Mouse (Mus musculus): ENCODE data around the gene Rab3gap2. TPM values are rescaled to one million over a fixed set of nuclear protein-coding genes. Genes with fewer than 3 reads are reported as not detected.

The Rab3gap2 gene
- total RNA-seq, 2 experiments from 2014 or later = 51.7 to 59.6 TPM

DNA sequence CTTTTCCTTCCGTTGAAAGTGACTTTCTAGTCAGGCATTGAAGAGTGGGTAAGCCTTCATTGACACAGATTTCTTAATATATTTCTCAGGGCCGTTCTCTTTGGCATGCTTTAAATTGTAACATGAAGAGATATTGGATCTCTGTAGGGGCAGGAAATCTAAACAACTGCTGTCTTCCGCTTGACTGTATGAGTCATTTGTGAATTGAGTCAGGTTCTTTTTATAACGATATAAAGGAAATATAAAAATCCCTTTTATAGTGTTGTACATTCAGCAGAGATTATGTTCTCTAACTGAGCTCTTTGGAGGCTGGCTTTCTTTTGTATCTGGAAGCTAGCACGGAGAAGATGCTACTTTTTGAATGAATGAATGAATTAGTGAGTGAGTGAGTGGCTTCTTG, 14.0 kb downstream of the Rab3gap2 start:
- no peak for ATAC-seq (replicated peaks; ENCODE audit: poor library complexity, severe bottlenecking)

DNA sequence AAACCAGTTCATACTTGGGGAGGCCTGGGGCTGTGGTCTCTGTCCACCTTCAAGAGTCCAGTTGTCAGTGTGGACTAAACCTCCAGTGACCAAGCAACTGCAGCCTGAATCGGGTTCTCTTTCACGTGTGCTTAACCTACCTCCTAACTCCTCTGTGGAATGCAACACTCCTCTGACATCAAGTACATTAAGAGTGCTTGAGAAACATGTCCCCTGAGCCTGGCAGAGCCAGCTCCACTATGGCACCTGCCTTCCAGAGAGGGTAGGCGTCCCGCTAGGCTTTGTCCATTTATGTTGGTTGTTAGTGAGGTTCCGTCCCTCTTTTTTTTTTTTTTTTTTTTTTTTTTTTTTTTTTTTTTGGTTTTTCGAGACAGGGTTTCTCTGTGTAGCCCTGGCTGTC, 23.0 kb downstream of the Rab3gap2 start:
- ATAC-seq (replicated peaks; ENCODE audit: poor library complexity, severe bottlenecking) = no peak

DNA sequence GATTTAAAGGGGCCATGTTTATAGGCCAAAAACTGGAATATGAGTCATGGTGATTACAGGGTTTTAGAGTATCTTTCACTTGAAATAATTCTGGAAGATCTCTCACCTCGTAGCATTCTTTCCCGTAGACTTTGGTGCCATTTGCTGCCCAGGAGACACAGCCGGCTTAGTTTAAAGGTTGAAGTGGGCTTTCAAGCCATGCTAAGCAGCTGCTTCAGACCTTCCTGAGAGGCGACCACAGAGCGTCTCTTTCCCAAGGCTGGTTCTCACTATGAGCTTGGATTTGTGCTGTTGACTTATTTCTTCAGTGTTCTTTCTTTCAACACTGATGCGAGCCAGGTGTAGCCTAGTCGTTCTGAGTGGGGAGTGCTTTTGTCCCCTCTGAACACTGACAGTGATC, 23.8 kb downstream of the Rab3gap2 start:
- ATAC-seq (replicated peaks; ENCODE audit: poor library complexity, severe bottlenecking) = no peak

DNA sequence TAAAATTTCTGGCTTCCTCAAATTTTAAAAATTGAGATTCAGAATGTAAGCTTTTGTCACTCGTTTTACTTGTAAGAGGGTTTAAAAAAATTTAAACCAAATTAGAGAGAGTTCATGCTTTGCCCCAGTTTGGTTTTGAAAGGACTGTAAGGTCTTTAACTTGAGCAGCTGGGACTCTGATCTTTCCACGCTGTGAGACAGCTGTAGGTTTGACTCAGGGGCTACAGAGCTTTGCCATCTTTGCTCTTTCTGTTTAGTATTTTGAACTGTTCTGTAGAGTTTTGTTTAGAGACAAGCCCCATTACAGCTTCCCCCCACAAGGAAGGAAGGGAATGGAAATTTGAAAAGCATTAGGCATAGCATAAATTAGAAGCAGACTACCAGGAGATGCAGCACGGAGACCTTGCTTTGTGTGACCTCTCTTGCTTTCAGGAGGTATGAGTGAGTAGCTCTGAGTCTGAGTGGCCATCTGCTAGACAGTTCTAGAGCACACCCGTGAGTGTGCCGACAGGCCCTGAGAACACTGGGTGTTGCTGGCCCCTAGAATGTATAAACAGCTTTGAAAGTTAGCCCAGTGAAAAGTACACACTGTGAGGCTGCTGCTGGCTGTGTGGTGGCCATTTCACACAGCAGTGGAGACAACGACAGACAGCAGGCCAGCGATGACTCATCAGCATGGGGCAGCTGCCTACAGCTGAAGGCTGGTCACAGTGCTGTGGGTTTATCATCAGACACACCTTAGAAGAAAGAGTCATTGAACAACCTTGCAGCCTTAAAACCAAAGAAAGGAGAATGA, 25.7 kb downstream of the Rab3gap2 start:
- peak; percentile 48 for ATAC-seq (replicated peaks; ENCODE audit: poor library complexity, severe bottlenecking)

DNA sequence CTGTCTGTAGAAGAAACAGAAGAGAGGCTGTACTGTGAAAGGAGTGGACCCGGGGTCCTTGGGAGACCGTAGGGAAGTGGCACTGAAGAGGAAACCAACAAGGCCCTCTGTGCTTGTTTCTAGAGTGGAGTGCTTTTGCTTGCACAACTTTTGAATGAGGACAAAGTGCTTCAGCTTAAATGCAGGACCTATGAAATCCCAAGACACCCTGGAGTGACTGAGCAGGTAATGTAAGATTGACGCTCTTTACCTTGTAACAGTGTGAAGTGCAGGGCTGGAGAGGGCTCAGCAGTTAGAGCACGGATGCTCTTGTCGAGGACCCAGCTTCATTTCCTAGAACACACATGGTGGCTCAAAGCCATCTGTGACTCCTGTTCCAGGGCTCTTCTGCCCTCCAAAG, 31.9 kb downstream of the Rab3gap2 start:
- ATAC-seq (replicated peaks; ENCODE audit: poor library complexity, severe bottlenecking) = peak; percentile 30

DNA sequence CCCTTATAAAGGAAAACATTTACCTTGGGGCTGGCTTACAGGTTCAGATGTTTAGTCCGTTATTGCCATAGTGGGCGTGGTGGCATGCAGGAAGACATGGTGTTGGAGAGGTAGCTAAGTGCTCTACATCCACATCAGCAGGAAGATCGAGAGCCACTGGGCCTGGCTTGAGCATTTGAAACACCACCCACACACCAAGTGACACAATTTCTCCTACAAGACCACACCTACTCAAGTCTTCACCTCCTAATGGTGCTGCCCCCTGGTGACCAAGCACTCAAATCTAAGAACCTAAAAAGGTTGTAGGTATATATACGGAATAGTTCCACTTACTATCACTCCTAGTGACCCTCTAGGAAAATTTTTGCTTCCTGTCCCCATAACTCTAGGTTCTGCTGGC, 32.6 kb downstream of the Rab3gap2 start:
- peak; percentile 63 for ATAC-seq (replicated peaks; ENCODE audit: poor library complexity, severe bottlenecking)

DNA sequence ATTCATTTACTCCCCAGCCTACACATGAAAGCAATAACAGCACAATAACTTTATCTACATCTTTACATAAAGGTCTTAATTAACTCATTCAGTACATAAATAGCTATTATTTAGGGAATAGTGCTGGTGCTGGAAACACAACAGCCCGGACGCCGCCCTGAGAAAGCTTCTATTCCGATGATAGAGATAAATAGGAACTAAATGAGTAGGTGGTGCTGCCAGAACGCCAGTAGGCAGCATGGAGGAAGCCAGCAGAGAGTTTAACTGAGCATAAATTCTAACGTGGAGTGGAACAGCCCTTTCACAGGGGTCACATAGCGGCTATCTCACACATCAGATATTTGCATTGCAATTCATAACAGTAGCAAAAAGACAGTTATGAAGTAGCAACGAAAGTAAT, 39.1 kb downstream of the Rab3gap2 start:
- ATAC-seq (replicated peaks; ENCODE audit: poor library complexity, severe bottlenecking) = no peak

DNA sequence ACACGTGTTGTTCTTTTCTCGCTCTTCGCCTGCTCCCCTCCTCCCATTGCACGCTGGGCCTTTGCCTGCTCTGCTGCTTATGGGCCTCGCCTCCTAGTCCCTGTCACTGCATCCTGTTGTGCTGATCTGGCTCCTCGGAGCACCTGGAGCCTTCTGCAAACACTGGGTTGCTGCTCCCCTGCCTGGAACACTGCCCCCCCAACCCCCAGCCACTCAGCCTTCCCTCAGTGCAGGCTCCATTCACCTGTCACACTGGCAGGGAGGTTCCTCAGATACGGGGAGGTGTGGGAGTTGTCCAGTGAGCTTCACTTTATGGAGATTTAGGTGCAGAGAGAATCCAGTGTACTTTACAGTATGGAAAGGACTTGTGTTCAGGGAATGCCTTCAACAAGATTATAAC, 41.5 kb downstream of the Rab3gap2 start:
- ATAC-seq (replicated peaks; ENCODE audit: poor library complexity, severe bottlenecking) = no peak

DNA sequence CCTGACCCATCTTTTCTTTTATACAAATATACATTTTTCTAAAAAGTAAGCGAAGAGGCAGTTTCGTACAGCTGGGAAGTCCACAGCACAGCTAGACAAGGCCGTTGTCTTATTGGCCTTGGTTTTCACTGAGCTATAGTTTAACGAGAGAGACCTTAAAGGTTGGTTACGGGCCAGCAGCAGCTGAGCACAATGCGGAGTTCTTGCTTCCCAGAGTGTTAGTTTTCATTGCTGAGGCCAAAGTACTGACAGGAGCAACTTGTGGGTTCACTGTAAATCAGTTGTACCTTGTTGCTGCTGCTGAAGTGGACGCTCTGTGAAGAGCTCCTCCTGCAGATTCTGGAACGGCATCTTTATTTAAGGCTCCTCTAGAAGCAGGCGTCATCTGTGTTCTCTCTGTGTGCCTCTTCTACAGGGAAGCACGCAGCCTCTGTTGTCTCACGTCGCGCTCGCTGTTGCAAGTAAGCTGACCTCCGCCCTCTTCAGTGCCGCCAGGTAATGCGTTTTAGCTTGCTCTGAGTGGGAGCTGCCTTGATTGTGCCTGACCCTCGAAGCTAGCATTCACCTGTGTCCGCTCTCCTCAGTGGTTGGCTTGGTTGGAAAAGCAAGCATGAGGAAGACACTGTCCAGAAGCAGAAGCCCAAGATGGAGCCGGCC, 43.6 kb downstream of the Rab3gap2 start:
- ATAC-seq (replicated peaks; ENCODE audit: poor library complexity, severe bottlenecking) = no peak

DNA sequence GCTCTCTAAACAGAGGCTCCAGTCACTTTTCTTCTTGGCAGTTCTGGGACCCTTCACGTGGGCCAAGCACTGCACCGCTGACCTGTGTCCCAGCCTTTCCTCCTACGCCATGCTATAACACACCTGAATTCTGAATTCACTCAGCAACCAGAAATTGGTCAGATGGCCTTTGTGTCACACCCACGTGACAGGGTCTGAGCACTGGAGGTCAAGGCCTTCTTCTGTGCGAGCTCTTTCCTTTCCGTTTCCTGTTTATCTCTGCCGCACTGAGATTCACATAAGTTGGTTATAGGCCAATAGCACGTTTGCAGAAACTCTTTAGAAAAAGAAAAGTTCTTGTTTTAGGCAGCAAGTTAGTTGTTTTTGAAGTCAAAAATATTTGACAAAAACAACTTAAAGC, 44.8 kb downstream of the Rab3gap2 start:
- no peak for ATAC-seq (replicated peaks; ENCODE audit: poor library complexity, severe bottlenecking)

DNA sequence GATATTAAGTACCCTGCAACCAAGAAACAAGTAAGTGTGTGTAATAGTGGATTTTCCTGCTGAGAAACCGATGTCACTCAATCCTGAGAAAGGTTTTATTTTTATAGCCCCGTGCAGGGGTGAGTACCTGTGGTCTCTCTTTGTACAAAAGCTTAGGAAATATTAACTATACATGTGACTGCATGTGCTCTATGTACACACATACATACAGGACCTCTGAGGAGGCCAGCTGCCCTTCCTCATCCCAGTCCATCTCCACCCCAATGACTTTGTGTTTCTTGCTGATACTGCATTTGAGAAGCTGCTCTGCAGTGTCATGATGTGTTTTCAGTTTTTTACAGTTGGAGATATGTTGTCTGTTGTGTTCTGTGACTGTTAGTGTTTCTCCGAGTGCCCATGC, 48.4 kb downstream of the Rab3gap2 start:
- ATAC-seq (replicated peaks; ENCODE audit: poor library complexity, severe bottlenecking) = no peak

DNA sequence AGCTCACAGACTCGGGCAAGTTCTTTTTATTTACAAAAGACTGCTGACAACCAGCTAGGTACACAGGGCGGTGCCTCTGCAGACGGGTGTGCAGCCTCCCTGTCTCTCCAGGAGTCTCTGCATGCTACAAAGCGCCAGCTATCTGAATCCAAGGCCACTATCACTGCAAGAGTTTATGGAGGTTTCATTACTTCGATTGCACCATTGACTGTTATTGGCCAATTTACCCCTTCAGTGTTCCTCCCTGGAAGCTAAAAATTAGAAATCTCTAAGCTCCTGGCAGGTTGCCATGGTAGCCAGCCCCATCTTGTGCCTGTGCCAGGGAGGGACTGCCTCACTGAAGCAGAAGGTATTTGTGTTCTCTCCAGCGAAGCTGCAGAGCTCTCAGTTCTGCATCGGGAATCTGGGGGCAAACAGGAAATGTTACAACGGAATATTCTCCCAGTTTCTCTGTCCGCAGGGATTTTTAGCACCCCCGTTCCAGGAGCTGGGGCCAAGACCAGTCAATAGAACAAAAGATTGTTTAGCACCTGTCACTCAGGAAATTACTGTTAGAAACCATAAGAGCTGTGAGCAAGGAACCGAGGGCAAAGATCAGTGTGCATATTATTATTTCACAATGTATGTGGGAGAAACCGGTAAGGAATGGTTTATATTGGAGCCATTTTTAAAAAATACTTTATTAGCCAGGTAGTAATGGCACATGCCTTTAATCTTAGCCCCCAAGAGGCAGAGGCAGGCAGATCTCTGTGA, 49.4 kb downstream of the Rab3gap2 start:
- ATAC-seq (replicated peaks; ENCODE audit: poor library complexity, severe bottlenecking) = peak; percentile 28; the same call in 1 of the 2 replicates

DNA sequence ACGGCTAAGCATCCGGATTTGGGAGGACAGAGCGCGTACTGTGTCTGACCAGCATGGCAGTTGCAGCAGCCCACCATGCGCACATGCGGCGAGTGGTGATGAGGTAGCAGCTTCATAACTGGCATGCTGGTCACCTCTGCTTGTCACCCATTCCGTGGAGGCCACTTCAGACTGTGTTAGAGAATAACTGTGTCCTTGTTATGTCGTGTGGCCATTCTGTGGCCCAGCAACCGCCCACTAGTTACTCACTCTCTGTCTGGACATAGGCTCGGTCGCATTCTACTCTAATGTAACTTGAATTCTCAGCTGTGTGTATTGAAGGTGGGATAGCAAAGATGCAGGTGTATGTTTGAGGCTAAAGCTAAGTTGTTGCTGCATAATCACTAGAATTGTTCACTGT, 51.4 kb downstream of the Rab3gap2 start:
- ATAC-seq (replicated peaks; ENCODE audit: poor library complexity, severe bottlenecking) = no peak

DNA sequence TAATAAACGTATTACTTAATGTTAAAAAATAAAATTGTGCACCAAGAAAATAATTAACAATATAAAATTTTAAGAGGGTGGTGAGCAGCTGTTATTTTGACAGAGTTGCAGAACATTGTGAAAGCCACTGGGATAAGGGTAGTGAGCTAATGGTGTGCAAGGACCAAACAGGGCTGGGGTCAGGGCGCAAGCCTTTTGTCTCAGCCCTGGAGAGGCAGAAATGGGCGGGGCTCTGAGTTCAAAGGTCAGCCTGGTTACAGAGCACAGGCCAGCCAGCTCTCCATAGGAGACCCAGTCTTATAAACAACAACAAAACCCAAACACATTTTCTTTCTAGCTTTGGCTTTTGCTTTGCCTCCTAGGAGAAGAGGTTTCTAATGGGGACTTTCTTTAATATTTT, 52.8 kb downstream of the Rab3gap2 start:
- no peak for ATAC-seq (replicated peaks; ENCODE audit: poor library complexity, severe bottlenecking)

DNA sequence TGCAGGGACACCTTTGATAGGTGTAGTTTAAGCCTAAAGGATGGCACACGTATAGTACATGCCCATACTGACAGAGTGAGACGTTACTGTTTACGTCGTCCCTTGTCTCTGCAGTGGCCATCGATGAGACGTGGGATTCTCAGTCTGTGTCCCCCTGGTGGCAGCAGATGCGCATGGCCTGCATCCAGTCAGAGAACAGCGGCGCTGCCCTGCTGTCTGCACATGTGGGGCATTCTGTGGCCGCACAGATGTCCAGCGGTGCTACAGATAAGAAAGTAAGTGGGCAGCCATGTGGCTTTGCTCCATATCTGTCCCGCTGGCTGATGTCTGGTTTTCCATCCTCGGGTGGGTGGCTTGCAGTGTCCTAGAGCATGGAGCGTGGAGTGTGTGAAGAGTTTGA, 58.6 kb downstream of the Rab3gap2 start:
- ATAC-seq (replicated peaks; ENCODE audit: poor library complexity, severe bottlenecking) = peak; percentile 69; the same call in 1 of the 2 replicates

DNA sequence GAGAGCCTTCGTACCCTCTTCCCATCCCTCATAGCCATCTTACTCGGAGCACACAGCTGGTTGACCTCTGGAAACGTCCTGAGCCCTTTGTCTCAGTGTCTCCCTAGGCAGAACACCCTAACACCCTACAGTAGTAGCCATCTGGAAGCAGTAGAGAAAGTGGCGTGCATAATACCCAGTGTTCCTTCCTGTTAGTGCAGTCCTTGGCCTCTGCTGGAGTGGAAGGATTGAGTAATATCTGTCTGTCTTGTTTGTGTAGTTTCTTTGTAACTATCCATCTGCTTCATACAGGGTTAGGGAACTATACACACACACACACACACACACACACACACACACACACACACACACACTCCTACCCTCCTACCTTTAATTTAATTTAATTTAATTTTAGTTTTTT, 64.8 kb downstream of the Rab3gap2 start:
- ATAC-seq (replicated peaks; ENCODE audit: poor library complexity, severe bottlenecking) = peak; percentile 65

DNA sequence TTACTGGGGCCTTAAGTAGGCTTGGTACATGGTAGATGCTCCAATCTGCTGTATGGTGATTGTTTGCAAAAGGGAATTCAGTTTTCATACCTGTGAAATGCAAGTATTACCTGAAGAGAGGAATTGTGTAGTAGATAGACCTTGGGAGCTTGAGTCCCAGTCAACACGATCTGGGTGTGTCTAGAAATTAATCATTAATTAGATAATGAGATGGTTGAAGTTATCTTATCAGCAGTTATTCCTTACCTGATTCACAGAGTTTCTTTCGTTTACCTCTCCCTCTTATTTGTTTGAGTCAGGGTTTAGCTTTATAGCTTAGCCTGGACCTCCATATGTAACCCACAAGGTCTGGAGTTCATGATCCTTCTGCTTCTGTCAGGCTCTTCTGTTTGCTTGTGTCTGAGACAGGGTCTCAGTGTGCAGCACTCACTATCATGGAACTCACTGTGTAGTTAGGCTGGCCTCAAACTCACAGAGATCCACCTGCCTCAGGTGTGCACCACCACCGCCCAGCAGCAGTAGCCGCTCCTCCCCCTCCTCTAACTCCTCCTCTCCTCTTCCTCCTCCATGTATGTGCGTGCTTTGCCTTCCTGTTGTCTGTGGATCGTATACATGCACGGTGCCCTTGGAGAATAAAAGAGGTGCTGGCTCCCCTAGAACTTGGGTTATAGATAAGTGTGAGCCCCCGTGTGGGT, 66.6 kb downstream of the Rab3gap2 start:
- no peak for ATAC-seq (replicated peaks; ENCODE audit: poor library complexity, severe bottlenecking)

DNA sequence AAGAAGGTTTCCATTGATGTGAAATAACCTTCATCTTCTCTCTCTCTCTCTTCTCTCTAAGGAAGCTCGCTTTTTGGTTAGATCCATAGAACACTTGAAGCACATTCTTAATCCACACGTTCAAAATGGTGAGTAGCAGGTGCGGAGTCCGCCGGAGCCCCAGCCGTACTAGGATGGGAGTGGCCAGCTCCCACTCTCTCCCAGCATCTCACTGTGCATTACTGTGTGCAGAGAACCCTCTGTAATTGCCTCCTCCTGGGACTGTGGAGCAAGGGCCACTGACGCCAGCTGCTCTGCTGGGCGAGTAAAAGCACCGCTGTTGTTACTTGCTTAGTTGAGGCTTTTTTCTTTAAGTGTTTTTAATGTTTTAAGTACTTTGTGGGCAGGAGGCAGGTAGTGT, 67.5 kb downstream of the Rab3gap2 start:
- ATAC-seq (replicated peaks; ENCODE audit: poor library complexity, severe bottlenecking) = no peak

DNA sequence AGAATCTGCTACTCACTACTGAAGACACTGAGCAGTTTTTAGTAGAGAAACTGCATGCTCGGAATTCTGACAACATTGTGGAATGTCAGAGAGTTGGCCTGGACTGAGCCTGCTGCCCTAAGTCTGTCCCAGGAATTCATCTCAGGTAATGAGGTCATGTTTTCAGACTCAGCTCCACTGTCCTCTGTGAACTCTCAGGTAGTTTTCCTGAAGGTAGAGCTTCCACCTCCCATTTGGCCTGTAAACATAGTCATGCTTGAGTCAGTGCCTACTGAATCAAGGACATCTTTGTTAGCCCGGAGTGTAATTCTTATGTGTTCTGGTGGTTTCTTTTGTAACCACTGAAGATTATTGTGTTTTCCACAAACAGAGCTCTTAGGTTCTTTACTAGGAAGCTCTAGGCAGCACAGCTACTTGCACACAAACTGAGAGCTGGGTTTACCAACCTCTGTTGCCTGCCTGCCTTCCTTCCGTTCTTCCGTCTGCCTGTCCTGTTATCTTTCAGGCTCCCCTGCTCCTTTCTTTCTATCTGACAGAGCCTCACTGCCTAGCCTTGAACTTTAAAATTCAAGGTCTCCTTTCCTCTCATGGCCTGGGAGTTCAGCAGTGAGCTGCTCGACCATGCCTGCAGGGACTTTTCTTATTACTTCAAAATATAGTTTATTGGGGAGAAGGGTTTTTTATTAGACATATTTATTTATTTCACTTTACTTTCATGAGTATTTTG, 71.1 kb downstream of the Rab3gap2 start:
- ATAC-seq (replicated peaks; ENCODE audit: poor library complexity, severe bottlenecking) = no peak

DNA sequence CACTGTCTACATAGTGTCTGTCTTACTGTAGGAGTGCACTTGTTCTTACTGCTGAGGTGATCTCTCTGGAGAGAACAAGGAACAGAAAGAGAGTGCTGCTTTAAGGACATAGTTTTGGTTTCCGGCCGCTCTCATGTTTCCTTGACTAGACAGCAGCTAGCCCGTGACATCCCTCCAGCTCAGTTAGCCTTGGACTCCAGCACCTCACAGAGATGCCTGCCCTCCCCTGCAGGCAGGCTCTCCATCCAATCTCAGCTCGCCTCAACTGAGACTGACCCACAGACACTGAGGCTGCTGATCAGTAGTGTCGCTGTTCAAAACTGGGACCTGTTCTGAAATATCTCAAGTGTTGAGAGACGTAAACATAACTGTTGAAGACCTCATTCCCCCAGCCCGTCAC, 72.1 kb downstream of the Rab3gap2 start:
- peak; percentile 63; the same call in 1 of the 2 replicates for ATAC-seq (replicated peaks; ENCODE audit: poor library complexity, severe bottlenecking)

Data from granulocyte monocyte progenitor cell, adult 5-6 weeks (primary cell).